Mouse (Mus musculus) hindlimb bud, embryonic 11.5 days (tissue): ENCODE data around the gene Rsbn1l.

ENCODE experiments used
- DNase-seq: peaks from one replicate; pipeline ENCODE4 v3.0.0-alpha.2; 2012; ENCODE audit warnings: low read depth, low spot score; ENCODE audit errors: extremely low spot score

Rsbn1l gene

DNA sequence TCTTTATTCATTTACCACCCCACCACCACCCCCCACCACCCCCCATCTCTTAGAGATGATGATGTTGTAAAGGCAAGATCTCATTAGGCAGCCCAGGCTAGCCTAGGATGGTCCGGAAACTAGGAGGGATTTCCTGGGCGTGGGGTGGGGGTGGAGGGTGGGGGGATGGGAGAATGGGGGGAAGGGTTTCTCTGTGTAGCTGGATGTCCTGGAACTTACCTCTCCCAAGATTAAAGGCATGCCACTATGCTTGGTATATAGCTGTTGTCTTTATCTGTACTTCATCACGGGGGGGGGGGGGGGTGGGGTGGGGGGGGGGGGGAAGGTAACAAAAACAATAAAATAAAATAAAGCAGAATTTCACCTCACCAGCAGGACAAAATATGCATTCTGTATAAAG lies 112.8 kb downstream of the Rsbn1l start:
- DNase-seq, result no peak
